Mouse (Mus musculus) heart, postnatal 0 days (tissue): ENCODE measurements around the gene Gm597. TPM values are rescaled to one million over a fixed set of nuclear protein-coding genes. Genes with fewer than 3 reads are reported as not detected.

ENCODE experiments used
- ATAC-seq: fragments of 200-750 bp; cut with Nextera tagmentation; 2 replicates; pipeline ENCODE4 v1.8.0; 2017; ENCODE audit warnings: low read depth, moderate number of reproducible peaks, moderate library complexity; ENCODE audit not compliant: insufficient read depth
- DNase-seq: peaks from one replicate; pipeline ENCODE4 v3.0.0-alpha.2; 2016; ENCODE audit warnings: low spot score
- H3K27ac ChIP-seq: fragments of 300-500 bp; sonication (generic); 2 replicates; pipeline ENCODE4 v1.5.1; 2014; ENCODE audit warnings: low read depth, mild to moderate bottlenecking
- H3K27me3 ChIP-seq: fragments of 300-500 bp; sonication (generic); 2 replicates; pipeline ENCODE4 v1.6.1; 2014; ENCODE audit warnings: low read length, mixed read lengths; ENCODE audit not compliant: control insufficient read depth, insufficient read depth
- H3K36me3 ChIP-seq: fragments of 300-500 bp; sonication (generic); replicated peaks from 2 replicates; pipeline ENCODE4 v1.6.1; 2014; ENCODE audit warnings: low read length, mixed read lengths; ENCODE audit not compliant: control insufficient read depth, insufficient read depth
- H3K4me1 ChIP-seq: fragments of 300-500 bp; sonication (generic); 2 replicates; pipeline ENCODE4 v1.6.1; 2014; ENCODE audit warnings: antibody characterized with exemption; ENCODE audit not compliant: control insufficient read depth, insufficient read depth
- H3K4me2 ChIP-seq: fragments of 300-500 bp; sonication (generic); 2 replicates; pipeline ENCODE4 v1.6.1; 2014; ENCODE audit warnings: low read depth, mild to moderate bottlenecking, low read length, moderate library complexity
- H3K4me3 ChIP-seq: fragments of 300-500 bp; sonication (generic); 2 replicates; pipeline ENCODE4 v1.5.1; 2014; ENCODE audit warnings: low read depth, low read length
- H3K9ac ChIP-seq: fragments of 300-500 bp; sonication (generic); replicated peaks from 2 replicates; pipeline ENCODE4 v1.6.1; 2014; ENCODE audit warnings: low read depth, low read length, mixed read lengths
- H3K9me3 ChIP-seq: fragments of 300-500 bp; sonication (generic); replicated peaks from 2 replicates; pipeline ENCODE4 v1.6.1; 2016; ENCODE audit warnings: low read length; ENCODE audit not compliant: control insufficient read depth
- CTCF ChIP-seq: IDR thresholded peaks from 2 replicates; pipeline ENCODE4 v1.5.1; 2016; ENCODE audit warnings: antibody characterized with exemption, control low read depth, low read depth
- EP300 ChIP-seq: IDR thresholded peaks from 2 replicates; pipeline ENCODE4 v1.6.1; 2016; ENCODE audit warnings: antibody characterized with exemption, low read depth
- WGBS: fragments of 180-500 bp; shearing (Covaris S2); extraction: QIAGEN DNeasy Blood & Tissue Kit; methylation state at CpG from one replicate; pipeline ENCODE4 v1.1.7; 2014; 5-methylcytosine and 5-hydroxymethylcytosine counted together
- polyA plus RNA-seq: library from polyadenylated mRNA; unstranded; fragments of >200 nt; fragmentation: Nextera tagmentation; extraction: Ambion mirVana; gene quantifications from 2 replicates; pipeline ENCODE4 v1.2.1, GENCODE M21; 2015
- total RNA-seq: library from RNA; depleted of rRNA; stranded (reverse); fragments of >200 nt; gene quantifications from 2 replicates; pipeline ENCODE4 v1.2.3, GENCODE M21; 2014; ENCODE audit warnings: low replicate concordance; rRNA removed

Gene Gm597
- total RNA-seq = not detected in 2 replicates
- polyA plus RNA-seq = not detected in 2 replicates

GRCm38 (mm10) chr1:28780152-28780551 is at the start of gene Gm597:
Gm597 (minus strand) TSS chr1:28780252.
- H3K4me1 ChIP-seq = no peaks in the 10 kb centered on the region
- no peaks in the 10 kb centered on the region for H3K9me3 ChIP-seq
- H3K27me3 ChIP-seq = no peaks in the 10 kb centered on the region
- H3K36me3 ChIP-seq = no peaks in the 10 kb centered on the region
- no peak within 1 kb of the TSS for H3K27ac ChIP-seq
- DNase-seq = no peak
- ATAC-seq = no peak
- H3K4me2 ChIP-seq = no peak within 1 kb of the TSS
- H3K4me3 ChIP-seq = no peak within 1 kb of the TSS
- no peak for TF ChIP-seq CTCF
- no peak within 1 kb of the TSS for H3K9ac ChIP-seq

GRCm38 (mm10) chr1:28807689-28808088 is 27.6 kb upstream of the Gm597 start:
- Histone ChIP-seq H3K36me3 (no peaks in the 10 kb centered on the region), H3K27ac (no peak overlapping the region), H3K9ac (no peak overlapping the region), H3K27me3 (no peaks in the 10 kb centered on the region), H3K4me1 (no peaks in the 10 kb centered on the region), H3K4me2 (no peak overlapping the region), H3K9me3 (no peaks in the 10 kb centered on the region), H3K4me3 (no peak overlapping the region)
- DNase-seq = no peak
- TF ChIP-seq CTCF (no peak), EP300 (no peak)
- ATAC-seq = no peak
- 88% methylated on average over 1 of the region's 1 CpGs for WGBS

- Histone ChIP-seq H3K27me3 (no peaks in the 10 kb centered on the region), H3K4me3 (no peak overlapping the region), H3K4me1 (no peaks in the 10 kb centered on the region), H3K9ac (no peak overlapping the region), H3K27ac (no peak overlapping the region), H3K9me3 (no peaks in the 10 kb centered on the region), H3K4me2 (no peak overlapping the region), H3K36me3 (no peaks in the 10 kb centered on the region)
- DNase-seq (no peak), ATAC-seq (no peak)
- TF ChIP-seq CTCF = no peak
- no peak for TF ChIP-seq EP300
These were observed 26.6 kb upstream of the Gm597 start for GRCm38 (mm10) chr1:28806618-28807017.

- Histone ChIP-seq H3K36me3 (no peaks in the 10 kb centered on the region), H3K9me3 (no peaks in the 10 kb centered on the region), H3K4me3 (no peak overlapping the region), H3K27me3 (no peaks in the 10 kb centered on the region), H3K27ac (no peak overlapping the region), H3K4me1 (no peaks in the 10 kb centered on the region), H3K9ac (no peak overlapping the region), H3K4me2 (no peak overlapping the region)
- TF ChIP-seq CTCF (no peak), EP300 (no peak)
- no peak for ATAC-seq
- no peak for DNase-seq
- WGBS = 77% methylated on average over 14 of the region's 14 CpGs
These were observed 20.8 kb upstream of the Gm597 start for GRCm38 (mm10) chr1:28800881-28801280.
